Mouse (Mus musculus): ENCODE data around the gene Ccin. TPM values are rescaled to one million over a fixed set of nuclear protein-coding genes. Genes with fewer than 3 reads are reported as not detected.
A peak's percentile ranks its signal among the peaks of the same experiment; 100 is the strongest.

The Ccin gene
- polyA plus RNA-seq, 1 experiment from 2014 or later = not detected

GRCm38 (mm10) chr4:43971541-43972136 lies 11.6 kb upstream of the Ccin start:
- 61% methylated on average over 9 of the region's 9 CpGs for WGBS
- no peaks in the 10 kb centered on the region for H3K27me3 ChIP-seq (replicated peaks; ENCODE audit: control insufficient read depth, insufficient read depth, low read length)
- DNase-seq (ENCODE audit: low spot score) (no peak), ATAC-seq (replicated peaks; ENCODE audit: low FRiP score) (no peak)
- H3K4me1 ChIP-seq (replicated peaks; ENCODE audit: control insufficient read depth, insufficient read depth, low read length) = peaks cover 43% of the 10 kb centered on the region
- peak overlapping the region; percentile 87 for H3K27ac ChIP-seq (ENCODE audit: low read depth, low read length)
- peak overlapping the region; percentile 13 for H3K9ac ChIP-seq (ENCODE audit: low read depth, low read length)
- H3K4me2 ChIP-seq = peak overlapping the region; percentile 46
- H3K36me3 ChIP-seq (ENCODE audit: control insufficient read depth, insufficient read depth, low read length) = no peaks in the 10 kb centered on the region
- no peak overlapping the region for H3K4me3 ChIP-seq (ENCODE audit: low read depth, low read length)
- H3K9me3 ChIP-seq (ENCODE audit: control insufficient read depth, low read length) = no peaks in the 10 kb centered on the region

- no peaks in the 10 kb centered on the region for H3K27me3 ChIP-seq (replicated peaks; ENCODE audit: control insufficient read depth, insufficient read depth, low read length)
These were observed 11.1 kb upstream of the Ccin start for GRCm38 (mm10) chr4:43972137-43972591.

GRCm38 (mm10) chr4:43973526-43973981 lies 9.7 kb upstream of the Ccin start:
- ATAC-seq (replicated peaks; ENCODE audit: low FRiP score) (no peak), DNase-seq (ENCODE audit: low spot score) (no peak)
- H3K9me3 ChIP-seq (ENCODE audit: control insufficient read depth, low read length) = no peaks in the 10 kb centered on the region
- no peak overlapping the region for H3K4me2 ChIP-seq
- H3K4me3 ChIP-seq (ENCODE audit: low read depth, low read length) = no peak overlapping the region
- 45% methylated on average over 4 of the region's 4 CpGs for WGBS
- peaks cover 35% of the 10 kb centered on the region for H3K4me1 ChIP-seq (replicated peaks; ENCODE audit: control insufficient read depth, insufficient read depth, low read length)
- no peak overlapping the region for H3K27ac ChIP-seq (ENCODE audit: low read depth, low read length)
- no peak overlapping the region for H3K9ac ChIP-seq (ENCODE audit: low read depth, low read length)
- H3K27me3 ChIP-seq (replicated peaks; ENCODE audit: control insufficient read depth, insufficient read depth, low read length) = no peaks in the 10 kb centered on the region
- H3K36me3 ChIP-seq (ENCODE audit: control insufficient read depth, insufficient read depth, low read length) = peaks cover 3% of the 10 kb centered on the region; the same call in 1 of the 2 replicates

More at GRCm38 (mm10) chr4:43972137-43972591, 11.1 kb upstream of the Ccin start:
- no peak overlapping the region for H3K4me3 ChIP-seq (ENCODE audit: low read depth, low read length)
- H3K4me2 ChIP-seq = peak overlapping the region; percentile 46
- peak overlapping the region; percentile 13; the same call in 1 of the 2 replicates for H3K9ac ChIP-seq (ENCODE audit: low read depth, low read length)
- 6% methylated on average over 8 of the region's 8 CpGs for WGBS
- peak; percentile 70 for DNase-seq (ENCODE audit: low spot score)
- ATAC-seq (replicated peaks; ENCODE audit: low FRiP score) = peak; percentile 83
- H3K9me3 ChIP-seq (ENCODE audit: control insufficient read depth, low read length) = no peaks in the 10 kb centered on the region
- peaks cover 43% of the 10 kb centered on the region for H3K4me1 ChIP-seq (replicated peaks; ENCODE audit: control insufficient read depth, insufficient read depth, low read length)
- H3K27ac ChIP-seq (ENCODE audit: low read depth, low read length) = peak overlapping the region; percentile 87
- H3K36me3 ChIP-seq (ENCODE audit: control insufficient read depth, insufficient read depth, low read length) = no peaks in the 10 kb centered on the region

GRCm38 (mm10) chr4:43974914-43975616 lies 8.2 kb upstream of the Ccin start:
- H3K4me1 ChIP-seq (replicated peaks; ENCODE audit: control insufficient read depth, insufficient read depth, low read length) = peaks cover 33% of the 10 kb centered on the region
- peaks cover 3% of the 10 kb centered on the region; the same call in 1 of the 2 replicates for H3K36me3 ChIP-seq (ENCODE audit: control insufficient read depth, insufficient read depth, low read length)
- no peaks in the 10 kb centered on the region for H3K9me3 ChIP-seq (ENCODE audit: control insufficient read depth, low read length)
- DNase-seq (ENCODE audit: low spot score) (no peak), ATAC-seq (replicated peaks; ENCODE audit: low FRiP score) (no peak; the same call in 1 of the 2 replicates)
- no peak overlapping the region for H3K9ac ChIP-seq (ENCODE audit: low read depth, low read length)
- H3K4me2 ChIP-seq = no peak overlapping the region
- no peak overlapping the region for H3K4me3 ChIP-seq (ENCODE audit: low read depth, low read length)
- peak overlapping the region; percentile 36 for H3K27ac ChIP-seq (ENCODE audit: low read depth, low read length)
- 62% methylated on average over 10 of the region's 10 CpGs for whole genome bisulfite sequencing
- no peaks in the 10 kb centered on the region for H3K27me3 ChIP-seq (replicated peaks; ENCODE audit: control insufficient read depth, insufficient read depth, low read length)

GRCm38 (mm10) chr4:43976223-43976740 lies 7.0 kb upstream of the Ccin start:
- peaks cover 3% of the 10 kb centered on the region; the same call in 1 of the 2 replicates for H3K36me3 ChIP-seq (ENCODE audit: control insufficient read depth, insufficient read depth, low read length)
- H3K9me3 ChIP-seq (ENCODE audit: control insufficient read depth, low read length) = no peaks in the 10 kb centered on the region
- no peak overlapping the region for H3K4me3 ChIP-seq (ENCODE audit: low read depth, low read length)
- no peak overlapping the region for H3K9ac ChIP-seq (ENCODE audit: low read depth, low read length)
- ATAC-seq (replicated peaks; ENCODE audit: low FRiP score) = no peak
- H3K4me1 ChIP-seq (replicated peaks; ENCODE audit: control insufficient read depth, insufficient read depth, low read length) = peaks cover 31% of the 10 kb centered on the region
- no peak for DNase-seq (ENCODE audit: low spot score)
- no peak overlapping the region for H3K27ac ChIP-seq (ENCODE audit: low read depth, low read length)
- WGBS = 89% methylated on average over 6 of the region's 6 CpGs
- no peaks in the 10 kb centered on the region for H3K27me3 ChIP-seq (replicated peaks; ENCODE audit: control insufficient read depth, insufficient read depth, low read length)
- no peak overlapping the region for H3K4me2 ChIP-seq

- Histone ChIP-seq H3K27ac (ENCODE audit: low read depth, low read length) (no peak overlapping the region; the same call in 1 of the 2 replicates), H3K27me3 (replicated peaks; ENCODE audit: control insufficient read depth, insufficient read depth, low read length) (no peaks in the 10 kb centered on the region), H3K4me3 (ENCODE audit: low read depth, low read length) (no peak overlapping the region), H3K9me3 (ENCODE audit: control insufficient read depth, low read length) (no peaks in the 10 kb centered on the region), H3K9ac (ENCODE audit: low read depth, low read length) (no peak overlapping the region), H3K4me2 (no peak overlapping the region), H3K4me1 (replicated peaks; ENCODE audit: control insufficient read depth, insufficient read depth, low read length) (peaks cover 19% of the 10 kb centered on the region), H3K36me3 (ENCODE audit: control insufficient read depth, insufficient read depth, low read length) (peaks cover 3% of the 10 kb centered on the region; the same call in 1 of the 2 replicates)
- ATAC-seq (replicated peaks; ENCODE audit: low FRiP score) (no peak), DNase-seq (ENCODE audit: low spot score) (no peak)
- 54% methylated on average over 17 of the region's 17 CpGs for WGBS
These were observed 4.5 kb upstream of the Ccin start for GRCm38 (mm10) chr4:43978521-43979443.

- peaks cover 3% of the 10 kb centered on the region; the same call in 1 of the 2 replicates for H3K36me3 ChIP-seq (ENCODE audit: control insufficient read depth, insufficient read depth, low read length)
- DNase-seq (ENCODE audit: low spot score) (no peak), ATAC-seq (replicated peaks; ENCODE audit: low FRiP score) (no peak)
- no peaks in the 10 kb centered on the region for H3K27me3 ChIP-seq (replicated peaks; ENCODE audit: control insufficient read depth, insufficient read depth, low read length)
- H3K4me1 ChIP-seq (replicated peaks; ENCODE audit: control insufficient read depth, insufficient read depth, low read length) = peaks cover 15% of the 10 kb centered on the region
- H3K9ac ChIP-seq (ENCODE audit: low read depth, low read length) = no peak overlapping the region
- H3K4me3 ChIP-seq (ENCODE audit: low read depth, low read length) = no peak overlapping the region
- H3K27ac ChIP-seq (ENCODE audit: low read depth, low read length) = no peak overlapping the region
- H3K4me2 ChIP-seq = no peak overlapping the region
- WGBS = 98% methylated on average over 3 of the region's 3 CpGs
- H3K9me3 ChIP-seq (ENCODE audit: control insufficient read depth, low read length) = no peaks in the 10 kb centered on the region
These were observed 3.5 kb upstream of the Ccin start for GRCm38 (mm10) chr4:43979746-43980145.

GRCm38 (mm10) chr4:43980236-43980635 lies 3.0 kb upstream of the Ccin start:
- no peak overlapping the region for H3K4me2 ChIP-seq
- 77% methylated on average over 4 of the region's 4 CpGs for WGBS
- H3K4me3 ChIP-seq (ENCODE audit: low read depth, low read length) = no peak overlapping the region
- no peaks in the 10 kb centered on the region for H3K27me3 ChIP-seq (replicated peaks; ENCODE audit: control insufficient read depth, insufficient read depth, low read length)
- H3K9me3 ChIP-seq (ENCODE audit: control insufficient read depth, low read length) = no peaks in the 10 kb centered on the region
- H3K27ac ChIP-seq (ENCODE audit: low read depth, low read length) = no peak overlapping the region
- DNase-seq (ENCODE audit: low spot score) (no peak), ATAC-seq (replicated peaks; ENCODE audit: low FRiP score) (no peak)
- H3K4me1 ChIP-seq (replicated peaks; ENCODE audit: control insufficient read depth, insufficient read depth, low read length) = peaks cover 12% of the 10 kb centered on the region
- H3K36me3 ChIP-seq (ENCODE audit: control insufficient read depth, insufficient read depth, low read length) = peaks cover 3% of the 10 kb centered on the region; the same call in 1 of the 2 replicates
- no peak overlapping the region for H3K9ac ChIP-seq (ENCODE audit: low read depth, low read length)

Data from liver, embryonic 11.5 days (tissue).